Mouse (Mus musculus): ENCODE measurements around the gene Gm44579. TPM values are rescaled to one million over a fixed set of nuclear protein-coding genes. Genes with fewer than 3 reads are reported as not detected.

The Gm44579 gene
- polyA plus RNA-seq, 1 experiment from 2014 or later = not detected

- no peak overlapping the region for H3K27ac ChIP-seq (ENCODE audit: low read length)
- no peak overlapping the region for H3K4me2 ChIP-seq (ENCODE audit: low read depth, low read length)
- no peaks in the 10 kb centered on the region for H3K36me3 ChIP-seq (ENCODE audit: control insufficient read depth, insufficient read depth, low read length)
- no peaks in the 10 kb centered on the region for H3K4me1 ChIP-seq (ENCODE audit: control insufficient read depth, insufficient read depth, low read length)
- ATAC-seq (ENCODE audit: insufficient read depth, low FRiP score) = no peak
- no peak overlapping the region for H3K4me3 ChIP-seq (replicated peaks; ENCODE audit: low read length)
- 38% methylated on average over 8 of the region's 8 CpGs for WGBS
- peaks cover 36% of the 10 kb centered on the region for H3K27me3 ChIP-seq (ENCODE audit: control insufficient read depth, insufficient read depth, low read length)
- no peaks in the 10 kb centered on the region for H3K9me3 ChIP-seq (replicated peaks; ENCODE audit: control insufficient read depth, low read length)
- H3K9ac ChIP-seq (ENCODE audit: low read length) = no peak overlapping the region
These were observed 47.0 kb downstream of the Gm44579 start for GRCm38 (mm10) chr15:98173821-98174220.

- Histone ChIP-seq H3K27me3 (ENCODE audit: control insufficient read depth, insufficient read depth, low read length) (peaks cover 53% of the 10 kb centered on the region), H3K9ac (ENCODE audit: low read length) (no peak overlapping the region), H3K4me2 (ENCODE audit: low read depth, low read length) (no peak overlapping the region), H3K36me3 (ENCODE audit: control insufficient read depth, insufficient read depth, low read length) (no peaks in the 10 kb centered on the region), H3K4me1 (ENCODE audit: control insufficient read depth, insufficient read depth, low read length) (peaks cover 11% of the 10 kb centered on the region), H3K27ac (ENCODE audit: low read length) (no peak overlapping the region), H3K4me3 (replicated peaks; ENCODE audit: low read length) (no peak overlapping the region), H3K9me3 (replicated peaks; ENCODE audit: control insufficient read depth, low read length) (no peaks in the 10 kb centered on the region)
- WGBS = 66% methylated on average over 5 of the region's 5 CpGs
- ATAC-seq (ENCODE audit: insufficient read depth, low FRiP score) = no peak
These were observed 48.7 kb downstream of the Gm44579 start for GRCm38 (mm10) chr15:98172113-98172512.

GRCm38 (mm10) chr15:98170917-98171316 lies 49.9 kb downstream of the Gm44579 start:
- H3K4me3 ChIP-seq (replicated peaks; ENCODE audit: low read length) = no peak overlapping the region
- WGBS = 59% methylated on average over 9 of the region's 9 CpGs
- peaks cover 12% of the 10 kb centered on the region for H3K4me1 ChIP-seq (ENCODE audit: control insufficient read depth, insufficient read depth, low read length)
- peaks cover 62% of the 10 kb centered on the region for H3K27me3 ChIP-seq (ENCODE audit: control insufficient read depth, insufficient read depth, low read length)
- no peak for ATAC-seq (ENCODE audit: insufficient read depth, low FRiP score)
- H3K9ac ChIP-seq (ENCODE audit: low read length) = no peak overlapping the region
- no peak overlapping the region for H3K4me2 ChIP-seq (ENCODE audit: low read depth, low read length)
- H3K9me3 ChIP-seq (replicated peaks; ENCODE audit: control insufficient read depth, low read length) = no peaks in the 10 kb centered on the region
- H3K36me3 ChIP-seq (ENCODE audit: control insufficient read depth, insufficient read depth, low read length) = no peaks in the 10 kb centered on the region
- H3K27ac ChIP-seq (ENCODE audit: low read length) = no peak overlapping the region

GRCm38 (mm10) chr15:98170365-98170764 lies 50.4 kb downstream of the Gm44579 start:
- WGBS = 33% methylated on average over 7 of the region's 7 CpGs
- ATAC-seq (ENCODE audit: insufficient read depth, low FRiP score) = no peak
- H3K9me3 ChIP-seq (replicated peaks; ENCODE audit: control insufficient read depth, low read length) = no peaks in the 10 kb centered on the region
- no peak overlapping the region for H3K4me3 ChIP-seq (replicated peaks; ENCODE audit: low read length)
- peaks cover 65% of the 10 kb centered on the region for H3K27me3 ChIP-seq (ENCODE audit: control insufficient read depth, insufficient read depth, low read length)
- H3K4me2 ChIP-seq (ENCODE audit: low read depth, low read length) = no peak overlapping the region
- H3K9ac ChIP-seq (ENCODE audit: low read length) = no peak overlapping the region
- no peaks in the 10 kb centered on the region for H3K36me3 ChIP-seq (ENCODE audit: control insufficient read depth, insufficient read depth, low read length)
- peaks cover 12% of the 10 kb centered on the region for H3K4me1 ChIP-seq (ENCODE audit: control insufficient read depth, insufficient read depth, low read length)
- no peak overlapping the region for H3K27ac ChIP-seq (ENCODE audit: low read length)

GRCm38 (mm10) chr15:98168622-98169004 lies 52.2 kb downstream of the Gm44579 start:
- Histone ChIP-seq H3K27ac (ENCODE audit: low read length) (no peak overlapping the region), H3K4me2 (ENCODE audit: low read depth, low read length) (no peak overlapping the region), H3K4me3 (replicated peaks; ENCODE audit: low read length) (no peak overlapping the region), H3K36me3 (ENCODE audit: control insufficient read depth, insufficient read depth, low read length) (no peaks in the 10 kb centered on the region), H3K27me3 (ENCODE audit: control insufficient read depth, insufficient read depth, low read length) (peaks cover 70% of the 10 kb centered on the region), H3K9ac (ENCODE audit: low read length) (no peak overlapping the region), H3K4me1 (ENCODE audit: control insufficient read depth, insufficient read depth, low read length) (peaks cover 12% of the 10 kb centered on the region), H3K9me3 (replicated peaks; ENCODE audit: control insufficient read depth, low read length) (no peaks in the 10 kb centered on the region)
- no peak for ATAC-seq (ENCODE audit: insufficient read depth, low FRiP score)
- WGBS = 5% methylated on average over 19 of the region's 19 CpGs

GRCm38 (mm10) chr15:98167645-98168621 lies 52.8 kb downstream of the Gm44579 start:
- Histone ChIP-seq H3K9me3 (replicated peaks; ENCODE audit: control insufficient read depth, low read length) (no peaks in the 10 kb centered on the region), H3K4me2 (ENCODE audit: low read depth, low read length) (peak overlapping the region; percentile 59), H3K27me3 (ENCODE audit: control insufficient read depth, insufficient read depth, low read length) (peaks cover 68% of the 10 kb centered on the region), H3K4me3 (replicated peaks; ENCODE audit: low read length) (peak overlapping the region; percentile 40), H3K27ac (ENCODE audit: low read length) (no peak overlapping the region), H3K36me3 (ENCODE audit: control insufficient read depth, insufficient read depth, low read length) (no peaks in the 10 kb centered on the region), H3K9ac (ENCODE audit: low read length) (peak overlapping the region; percentile 23; the same call in 1 of the 2 replicates), H3K4me1 (ENCODE audit: control insufficient read depth, insufficient read depth, low read length) (peaks cover 12% of the 10 kb centered on the region)
- ATAC-seq (ENCODE audit: insufficient read depth, low FRiP score) = peak; percentile 74
- WGBS = 2% methylated on average over 68 of the region's 69 CpGs

GRCm38 (mm10) chr15:98166963-98167644 lies 53.7 kb downstream of the Gm44579 start, which contains the start of gene Ccdc184:
TSS of gene Ccdc184 (plus strand) at chr15:98167158.
- Histone ChIP-seq H3K9me3 (replicated peaks; ENCODE audit: control insufficient read depth, low read length) (no peaks in the 10 kb centered on the region), H3K9ac (ENCODE audit: low read length) (peak within 1 kb of the TSS; percentile 23; the same call in 1 of the 2 replicates), H3K4me2 (ENCODE audit: low read depth, low read length) (peak within 1 kb of the TSS; percentile 59), H3K4me1 (ENCODE audit: control insufficient read depth, insufficient read depth, low read length) (peaks cover 12% of the 10 kb centered on the region), H3K36me3 (ENCODE audit: control insufficient read depth, insufficient read depth, low read length) (no peaks in the 10 kb centered on the region), H3K27ac (ENCODE audit: low read length) (no peak within 1 kb of the TSS), H3K4me3 (replicated peaks; ENCODE audit: low read length) (peak within 1 kb of the TSS; percentile 40), H3K27me3 (ENCODE audit: control insufficient read depth, insufficient read depth, low read length) (peaks cover 60% of the 10 kb centered on the region)
- 6% methylated on average over 16 of the region's 18 CpGs for WGBS
- no peak for ATAC-seq (ENCODE audit: insufficient read depth, low FRiP score)

GRCm38 (mm10) chr15:98165525-98165924 lies 55.3 kb downstream of the Gm44579 start, which contains the start of gene Asb8:
TSS of gene Asb8 (minus strand) at chr15:98165625.
- no peaks in the 10 kb centered on the region for H3K9me3 ChIP-seq (replicated peaks; ENCODE audit: control insufficient read depth, low read length)
- WGBS = 84% methylated on average over 5 of the region's 5 CpGs
- H3K9ac ChIP-seq (ENCODE audit: low read length) = no peak within 1 kb of the TSS
- ATAC-seq (ENCODE audit: insufficient read depth, low FRiP score) = no peak
- H3K4me1 ChIP-seq (ENCODE audit: control insufficient read depth, insufficient read depth, low read length) = peaks cover 12% of the 10 kb centered on the region
- no peak within 1 kb of the TSS for H3K4me3 ChIP-seq (replicated peaks; ENCODE audit: low read length)
- peaks cover 50% of the 10 kb centered on the region for H3K27me3 ChIP-seq (ENCODE audit: control insufficient read depth, insufficient read depth, low read length)
- no peak within 1 kb of the TSS for H3K27ac ChIP-seq (ENCODE audit: low read length)
- no peaks in the 10 kb centered on the region for H3K36me3 ChIP-seq (ENCODE audit: control insufficient read depth, insufficient read depth, low read length)
- H3K4me2 ChIP-seq (ENCODE audit: low read depth, low read length) = no peak within 1 kb of the TSS

- no peak overlapping the region for H3K4me3 ChIP-seq (replicated peaks; ENCODE audit: low read length)
- H3K9ac ChIP-seq (ENCODE audit: low read length) = no peak overlapping the region
- no peaks in the 10 kb centered on the region for H3K36me3 ChIP-seq (ENCODE audit: control insufficient read depth, insufficient read depth, low read length)
- H3K9me3 ChIP-seq (replicated peaks; ENCODE audit: control insufficient read depth, low read length) = no peaks in the 10 kb centered on the region
- peaks cover 21% of the 10 kb centered on the region for H3K27me3 ChIP-seq (ENCODE audit: control insufficient read depth, insufficient read depth, low read length)
- H3K4me2 ChIP-seq (ENCODE audit: low read depth, low read length) = no peak overlapping the region
- 70% methylated on average over 4 of the region's 4 CpGs for WGBS
- H3K27ac ChIP-seq (ENCODE audit: low read length) = no peak overlapping the region
- peaks cover 5% of the 10 kb centered on the region for H3K4me1 ChIP-seq (ENCODE audit: control insufficient read depth, insufficient read depth, low read length)
- ATAC-seq (ENCODE audit: insufficient read depth, low FRiP score) = no peak
These were observed 58.2 kb downstream of the Gm44579 start for GRCm38 (mm10) chr15:98162561-98162960.

Data from stomach, embryonic 16.5 days (tissue).